Mouse (Mus musculus) midbrain, postnatal 0 days (tissue): ENCODE data around the gene Qrsl1. TPM values are rescaled to one million over a fixed set of nuclear protein-coding genes. Genes with fewer than 3 reads are reported as not detected.

Source experiments
- ATAC-seq: fragments of 200-750 bp; cut with Nextera tagmentation; 2 replicates; pipeline ENCODE4 v1.8.0; 2017; ENCODE audit warnings: moderate number of reproducible peaks, mild to moderate bottlenecking, moderate TSS enrichment, moderate library complexity; ENCODE audit not compliant: low FRiP score
- DNase-seq: peaks from one replicate; pipeline ENCODE4 v3.0.0-alpha.2; 2015; ENCODE audit warnings: low spot score
- H3K27ac ChIP-seq: fragments of 300-500 bp; sonication (generic); 2 replicates; pipeline ENCODE4 v1.5.1; 2014; ENCODE audit warnings: low read depth, mild to moderate bottlenecking, low read length, mixed read lengths
- H3K27me3 ChIP-seq: fragments of 300-500 bp; sonication (generic); 2 replicates; pipeline ENCODE4 v1.6.1; 2014; ENCODE audit warnings: low read length, control low read depth, mixed read lengths; ENCODE audit not compliant: insufficient read depth
- H3K36me3 ChIP-seq: fragments of 300-500 bp; sonication (generic); 2 replicates; pipeline ENCODE4 v1.6.1; 2014; ENCODE audit warnings: low read length, control low read depth, mixed read lengths; ENCODE audit not compliant: insufficient read depth
- H3K4me1 ChIP-seq: fragments of 300-500 bp; sonication (generic); 2 replicates; pipeline ENCODE4 v1.6.1; 2014; ENCODE audit warnings: mild to moderate bottlenecking, control low read depth, antibody characterized with exemption, low read length, mixed read lengths; ENCODE audit not compliant: insufficient read depth
- H3K4me2 ChIP-seq: fragments of 300-500 bp; sonication (generic); 2 replicates; pipeline ENCODE4 v1.6.1; 2014; ENCODE audit warnings: low read depth, mild to moderate bottlenecking, low read length, mixed read lengths; ENCODE audit not compliant: poor library complexity, severe bottlenecking
- H3K4me3 ChIP-seq: fragments of 300-500 bp; sonication (generic); 2 replicates; pipeline ENCODE4 v1.5.1; 2014; ENCODE audit warnings: low read depth, mild to moderate bottlenecking, low read length, moderate library complexity
- H3K9ac ChIP-seq: fragments of 300-500 bp; sonication (generic); replicated peaks from 2 replicates; pipeline ENCODE4 v1.6.1; 2014; ENCODE audit warnings: mild to moderate bottlenecking, low read length, moderate library complexity, mixed read lengths; ENCODE audit not compliant: poor library complexity, severe bottlenecking
- H3K9me3 ChIP-seq: fragments of 300-500 bp; sonication (generic); 2 replicates; pipeline ENCODE4 v1.6.1; 2016; ENCODE audit warnings: low read length, control low read depth
- CTCF ChIP-seq: IDR thresholded peaks from 2 replicates; pipeline ENCODE4 v1.5.1; 2016; ENCODE audit warnings: antibody characterized with exemption, mild to moderate bottlenecking
- WGBS: fragments of 180-500 bp; shearing (Covaris S2); extraction: QIAGEN DNeasy Blood & Tissue Kit; methylation state at CpG from one replicate; pipeline ENCODE4 v1.1.7; 2014; 5-methylcytosine and 5-hydroxymethylcytosine counted together
- polyA plus RNA-seq: library from polyadenylated mRNA; unstranded; fragments of >200 nt; fragmentation: Nextera tagmentation; extraction: Ambion mirVana; gene quantifications from 2 replicates; pipeline ENCODE4 v1.2.1, GENCODE M21; 2015
- total RNA-seq: library from RNA; depleted of rRNA; stranded (reverse); fragments of >200 nt; gene quantifications from 2 replicates; pipeline ENCODE4 v1.2.3, GENCODE M21; 2014

Qrsl1 gene
- total and polyA plus RNA-seq, 2 experiments from 2014 or later: 17.9 to 18.2 TPM

GRCm38 (mm10) chr10:43910032-43910872, 8.7 kb upstream of the Qrsl1 start:
- H3K27ac ChIP-seq: no peak overlapping the region
- H3K4me3 ChIP-seq: no peak overlapping the region
- DNase-seq (no peak), ATAC-seq (no peak)
- H3K9ac ChIP-seq: no peak overlapping the region
- TF ChIP-seq CTCF: no peak
- H3K36me3 ChIP-seq: no peaks in the 10 kb centered on the region
- 90% methylated on average over 12 of the region's 12 CpGs for WGBS
- H3K4me2 ChIP-seq: no peak overlapping the region
- H3K9me3 ChIP-seq: no peaks in the 10 kb centered on the region
- H3K4me1 ChIP-seq: no peaks in the 10 kb centered on the region
- no peaks in the 10 kb centered on the region for H3K27me3 ChIP-seq

DNA sequence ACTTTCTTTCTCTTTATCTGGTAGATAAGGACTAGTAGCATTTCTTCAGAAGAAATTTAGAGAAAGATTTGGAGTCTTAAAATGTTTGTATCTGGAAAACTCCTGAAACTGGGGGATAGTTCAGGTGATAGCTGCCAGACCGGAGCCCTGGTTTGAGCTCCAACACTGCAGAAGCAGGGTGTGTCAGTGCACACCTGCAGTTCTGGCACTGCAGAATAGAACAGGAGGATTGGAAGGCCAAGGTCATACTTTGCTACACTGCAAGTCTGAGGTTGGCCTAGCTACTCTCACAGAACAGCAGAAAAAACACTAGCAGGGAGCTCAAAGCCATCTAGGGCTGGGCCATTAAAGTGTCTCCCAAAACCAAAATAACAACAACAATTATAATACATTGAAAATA, 3.0 kb upstream of the Qrsl1 start:
- Histone ChIP-seq H3K4me3 (no peak overlapping the region), H3K36me3 (no peaks in the 10 kb centered on the region), H3K9ac (no peak overlapping the region), H3K9me3 (no peaks in the 10 kb centered on the region), H3K4me2 (no peak overlapping the region), H3K4me1 (no peaks in the 10 kb centered on the region), H3K27me3 (no peaks in the 10 kb centered on the region), H3K27ac (no peak overlapping the region)
- DNase-seq (no peak), ATAC-seq (no peak)
- no peak for TF ChIP-seq CTCF
- 100% methylated on average over 1 of the region's 1 CpGs for WGBS

DNA sequence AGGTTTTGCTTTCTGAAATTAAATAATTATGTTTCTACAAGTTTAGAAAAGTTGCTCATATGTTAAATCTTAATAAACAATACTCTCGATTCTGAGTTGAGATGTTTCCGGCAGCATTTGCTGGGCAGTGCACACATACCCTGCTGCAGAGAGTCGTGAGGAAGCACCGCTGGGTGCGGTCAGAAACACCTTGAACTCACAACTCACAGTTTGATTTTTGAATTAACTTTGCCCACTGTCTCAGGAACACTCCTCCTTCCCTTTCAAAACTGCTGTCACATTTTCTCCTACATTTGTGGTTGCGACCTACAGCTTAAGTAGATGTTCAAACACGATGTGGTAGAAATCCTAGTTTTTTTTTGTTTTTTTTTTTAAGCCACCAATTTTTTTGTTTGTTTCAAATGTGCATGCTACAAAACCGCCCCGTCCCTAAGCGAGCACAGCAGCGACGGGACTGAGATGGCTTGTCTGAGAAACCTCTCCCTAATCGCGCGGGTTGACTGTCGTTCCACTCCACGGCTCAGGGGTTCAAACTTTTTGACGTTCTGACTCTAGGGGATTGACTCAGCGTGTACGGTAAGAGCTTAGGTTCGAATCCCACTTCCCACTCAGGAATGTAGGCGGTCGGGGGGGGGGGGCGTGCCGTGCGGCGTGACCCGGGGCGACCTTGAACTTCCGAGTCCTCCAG, 518 bp downstream of the Qrsl1 start:
- DNase-seq (no peak), ATAC-seq (peak; percentile 62)
- no peaks in the 10 kb centered on the region for H3K27me3 ChIP-seq
- H3K4me3 ChIP-seq: peak overlapping the region; percentile 68
- H3K9me3 ChIP-seq: no peaks in the 10 kb centered on the region
- peak overlapping the region; percentile 69 for H3K4me2 ChIP-seq
- 7% methylated on average over 29 of the region's 30 CpGs for WGBS
- H3K27ac ChIP-seq: peak overlapping the region; percentile 19; the same call in 1 of the 2 replicates
- TF ChIP-seq CTCF: no peak
- no peaks in the 10 kb centered on the region for H3K4me1 ChIP-seq
- peak overlapping the region; percentile 55 for H3K9ac ChIP-seq
- no peaks in the 10 kb centered on the region for H3K36me3 ChIP-seq

GRCm38 (mm10) chr10:43898276-43898675, 3.3 kb downstream of the Qrsl1 start:
- H3K27ac ChIP-seq: no peak overlapping the region
- no peak for ATAC-seq
- peaks cover 7% of the 10 kb centered on the region; the same call in 1 of the 2 replicates for H3K36me3 ChIP-seq
- H3K4me1 ChIP-seq: no peaks in the 10 kb centered on the region
- no peaks in the 10 kb centered on the region for H3K9me3 ChIP-seq
- no peak overlapping the region for H3K9ac ChIP-seq
- no peak for DNase-seq
- H3K4me2 ChIP-seq: no peak overlapping the region
- H3K4me3 ChIP-seq: no peak overlapping the region
- WGBS: 94% methylated on average over 7 of the region's 7 CpGs
- H3K27me3 ChIP-seq: no peaks in the 10 kb centered on the region
- TF ChIP-seq CTCF: no peak

DNA sequence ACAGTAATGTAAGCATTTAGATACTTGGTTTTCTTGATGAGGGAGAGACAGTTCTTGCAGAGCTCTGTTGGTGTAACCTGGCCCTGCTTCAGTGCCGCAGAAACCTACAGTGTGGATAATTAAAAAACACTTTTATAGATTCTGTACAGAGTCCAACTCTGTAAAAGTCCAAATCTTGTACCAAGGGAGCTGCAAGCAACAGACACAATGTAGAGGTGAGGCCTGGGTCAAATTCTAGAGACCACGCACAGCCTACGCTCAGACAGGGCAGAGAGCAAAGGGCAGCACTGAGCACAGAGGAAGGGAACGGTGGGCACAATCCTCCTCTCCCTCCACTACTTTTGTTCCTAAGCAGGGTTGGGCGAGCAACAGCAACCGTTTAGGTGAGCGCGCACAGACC, 5.5 kb downstream of the Qrsl1 start:
- no peaks in the 10 kb centered on the region for H3K4me1 ChIP-seq
- no peak for DNase-seq
- ATAC-seq: no peak
- TF ChIP-seq CTCF: no peak
- 91% methylated on average over 8 of the region's 8 CpGs for WGBS
- H3K4me2 ChIP-seq: no peak overlapping the region
- H3K36me3 ChIP-seq: peaks cover 17% of the 10 kb centered on the region; the same call in 1 of the 2 replicates
- H3K9me3 ChIP-seq: no peaks in the 10 kb centered on the region
- no peaks in the 10 kb centered on the region for H3K27me3 ChIP-seq
- no peak overlapping the region for H3K4me3 ChIP-seq
- H3K9ac ChIP-seq: no peak overlapping the region
- H3K27ac ChIP-seq: no peak overlapping the region

GRCm38 (mm10) chr10:43892971-43893370, 8.6 kb downstream of the Qrsl1 start:
- TF ChIP-seq CTCF: no peak
- no peaks in the 10 kb centered on the region for H3K4me1 ChIP-seq
- DNase-seq (no peak), ATAC-seq (no peak)
- no peak overlapping the region for H3K27ac ChIP-seq
- no peaks in the 10 kb centered on the region for H3K9me3 ChIP-seq
- no peaks in the 10 kb centered on the region for H3K27me3 ChIP-seq
- no peak overlapping the region for H3K4me2 ChIP-seq
- no peak overlapping the region for H3K9ac ChIP-seq
- WGBS: 97% methylated on average over 4 of the region's 4 CpGs
- peaks cover 21% of the 10 kb centered on the region for H3K36me3 ChIP-seq
- H3K4me3 ChIP-seq: no peak overlapping the region
